Mouse (Mus musculus): ENCODE results near the gene Hspbap1. TPM values are rescaled to one million over a fixed set of nuclear protein-coding genes. Genes with fewer than 3 reads are reported as not detected.

Hspbap1 gene
- polyA plus RNA-seq, 1 experiment from 2014 or later: 14.0 TPM

DNA sequence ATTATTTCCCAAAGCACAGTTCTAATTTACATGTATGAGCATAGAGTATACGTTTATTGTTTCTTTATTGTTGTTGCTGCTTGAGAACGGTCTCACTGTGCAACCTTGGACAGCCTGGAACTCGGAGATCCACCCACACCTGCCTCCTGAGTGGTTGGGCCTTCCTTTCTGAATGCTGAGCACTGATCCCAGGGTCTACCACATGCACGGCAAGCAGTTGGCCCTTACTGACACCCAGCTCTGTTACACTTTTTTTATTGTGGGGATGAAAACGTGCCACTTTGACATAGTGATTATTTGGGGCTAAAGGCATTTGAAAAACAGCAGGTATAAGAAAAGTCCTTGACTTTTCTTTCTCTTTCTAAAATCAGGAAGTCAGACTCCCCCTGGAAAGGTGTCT lies 11.5 kb downstream of the Hspbap1 start:
- WGBS: 86% methylated on average over 5 of the region's 5 CpGs
- Histone ChIP-seq H3K4me2 (ENCODE audit: low read depth, low read length) (no peak overlapping the region), H3K27ac (ENCODE audit: low read depth, low read length) (no peak overlapping the region), H3K9ac (replicated peaks; ENCODE audit: low read depth, low read length) (no peak overlapping the region), H3K4me1 (ENCODE audit: control insufficient read depth, insufficient read depth, low read length) (no peaks in the 10 kb centered on the region), H3K9me3 (ENCODE audit: control insufficient read depth, low read length) (no peaks in the 10 kb centered on the region), H3K36me3 (ENCODE audit: control insufficient read depth, insufficient read depth, low read length) (no peaks in the 10 kb centered on the region), H3K4me3 (ENCODE audit: low read depth, low read length) (no peak overlapping the region), H3K27me3 (ENCODE audit: control insufficient read depth, insufficient read depth, low read length) (no peaks in the 10 kb centered on the region)
- ATAC-seq (ENCODE audit: low read depth): no peak

DNA sequence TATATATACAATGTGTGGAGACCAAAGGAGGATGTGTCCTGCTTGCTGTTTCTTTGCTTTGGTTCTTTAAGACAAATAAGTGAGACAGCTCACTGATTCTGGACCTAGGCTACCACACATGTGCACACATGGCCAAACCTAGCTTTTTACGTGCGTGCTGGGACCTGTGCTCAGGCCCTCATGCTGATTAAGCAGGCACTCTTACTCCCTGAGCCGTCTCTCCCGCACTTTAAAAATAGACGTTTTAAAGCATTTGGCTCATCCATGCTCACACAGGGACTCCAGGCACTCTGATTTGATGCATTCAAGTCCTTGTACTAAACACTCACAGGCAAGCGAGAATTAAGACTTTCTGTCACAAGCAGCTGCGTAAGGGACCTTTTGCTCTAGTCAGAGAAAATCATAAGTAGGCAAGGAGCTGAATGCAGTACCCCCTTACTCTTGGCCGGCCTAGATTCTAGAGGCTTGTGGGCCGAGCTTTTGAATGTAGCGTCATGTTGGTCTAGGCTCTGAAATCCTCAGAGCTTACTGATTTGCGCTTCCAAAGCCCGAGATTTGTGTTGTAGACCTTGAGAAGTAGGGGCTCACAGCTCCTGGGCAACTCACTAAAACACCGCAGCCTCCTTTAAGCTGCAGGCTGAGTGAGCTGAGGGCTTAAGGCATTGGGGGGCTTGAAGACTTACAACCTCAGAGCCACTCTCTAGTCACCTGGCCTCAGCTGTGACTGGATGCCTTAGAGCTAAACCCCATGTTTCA lies 12.5 kb downstream of the Hspbap1 start:
- no peak for ATAC-seq (ENCODE audit: low read depth)
- Histone ChIP-seq H3K27me3 (ENCODE audit: control insufficient read depth, insufficient read depth, low read length) (no peaks in the 10 kb centered on the region), H3K9ac (replicated peaks; ENCODE audit: low read depth, low read length) (no peak overlapping the region), H3K4me3 (ENCODE audit: low read depth, low read length) (no peak overlapping the region), H3K4me2 (ENCODE audit: low read depth, low read length) (no peak overlapping the region), H3K27ac (ENCODE audit: low read depth, low read length) (no peak overlapping the region), H3K9me3 (ENCODE audit: control insufficient read depth, low read length) (no peaks in the 10 kb centered on the region), H3K36me3 (ENCODE audit: control insufficient read depth, insufficient read depth, low read length) (no peaks in the 10 kb centered on the region), H3K4me1 (ENCODE audit: control insufficient read depth, insufficient read depth, low read length) (peaks cover 6% of the 10 kb centered on the region; the same call in 1 of the 2 replicates)
- 86% methylated on average over 13 of the region's 13 CpGs for WGBS

DNA sequence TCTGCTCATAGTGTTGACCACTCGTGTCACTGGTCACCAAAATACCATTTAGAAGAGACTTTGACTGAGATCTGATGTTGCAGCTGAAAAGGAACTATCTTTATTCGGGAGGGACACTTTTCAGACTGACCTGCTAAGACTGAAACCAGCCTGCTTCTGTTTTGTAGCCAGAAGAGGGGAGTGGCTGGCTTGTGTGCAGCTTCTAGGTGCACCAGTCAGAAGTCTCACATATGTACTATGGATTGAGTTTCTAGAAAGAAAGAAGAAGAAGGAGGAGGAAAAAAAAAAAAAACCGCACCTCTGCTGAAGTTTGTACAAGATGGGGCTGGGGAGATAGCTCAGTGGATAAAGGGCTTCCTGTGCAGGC lies 13.0 kb downstream of the Hspbap1 start:
- Histone ChIP-seq H3K4me3 (ENCODE audit: low read depth, low read length) (no peak overlapping the region), H3K4me1 (ENCODE audit: control insufficient read depth, insufficient read depth, low read length) (peaks cover 7% of the 10 kb centered on the region; the same call in 1 of the 2 replicates), H3K36me3 (ENCODE audit: control insufficient read depth, insufficient read depth, low read length) (no peaks in the 10 kb centered on the region), H3K9me3 (ENCODE audit: control insufficient read depth, low read length) (no peaks in the 10 kb centered on the region), H3K27me3 (ENCODE audit: control insufficient read depth, insufficient read depth, low read length) (no peaks in the 10 kb centered on the region), H3K9ac (replicated peaks; ENCODE audit: low read depth, low read length) (no peak overlapping the region), H3K4me2 (ENCODE audit: low read depth, low read length) (no peak overlapping the region), H3K27ac (ENCODE audit: low read depth, low read length) (no peak overlapping the region)
- no peak for ATAC-seq (ENCODE audit: low read depth)
- 95% methylated on average over 3 of the region's 3 CpGs for WGBS

DNA sequence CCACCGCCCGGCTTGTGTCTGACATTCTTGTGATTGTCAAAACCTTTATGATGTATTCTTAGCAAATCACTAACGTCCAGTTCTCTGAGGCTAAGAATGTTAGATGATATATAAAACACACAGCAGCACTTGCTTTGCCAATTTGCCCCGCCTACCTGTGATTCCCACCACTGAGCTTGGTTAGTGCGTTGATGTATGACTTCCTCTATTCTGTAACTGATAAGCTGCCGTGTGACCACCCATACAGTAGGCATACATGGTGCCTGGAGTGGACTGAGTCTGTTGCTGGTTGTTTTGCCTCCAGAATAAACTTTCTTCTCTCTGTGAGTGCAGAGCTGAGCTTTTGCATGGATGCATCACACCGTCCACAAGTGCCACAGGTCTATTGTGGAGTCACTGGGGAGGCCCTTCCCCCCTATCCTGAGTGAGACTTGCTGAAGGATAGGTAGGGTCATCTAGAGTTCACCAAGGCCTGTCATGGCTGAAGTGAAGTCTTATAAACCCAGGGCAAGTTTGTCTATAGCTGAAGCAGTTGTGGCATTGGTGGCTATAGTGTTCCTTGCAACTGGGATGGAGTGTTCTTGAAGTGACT lies 14.1 kb downstream of the Hspbap1 start:
- ATAC-seq (ENCODE audit: low read depth): no peak
- no peak overlapping the region for H3K4me2 ChIP-seq (ENCODE audit: low read depth, low read length)
- no peaks in the 10 kb centered on the region for H3K9me3 ChIP-seq (ENCODE audit: control insufficient read depth, low read length)
- peaks cover 7% of the 10 kb centered on the region; the same call in 1 of the 2 replicates for H3K4me1 ChIP-seq (ENCODE audit: control insufficient read depth, insufficient read depth, low read length)
- 84% methylated on average over 7 of the region's 7 CpGs for WGBS
- no peak overlapping the region for H3K27ac ChIP-seq (ENCODE audit: low read depth, low read length)
- H3K36me3 ChIP-seq (ENCODE audit: control insufficient read depth, insufficient read depth, low read length): no peaks in the 10 kb centered on the region; the same call in 1 of the 2 replicates
- H3K27me3 ChIP-seq (ENCODE audit: control insufficient read depth, insufficient read depth, low read length): no peaks in the 10 kb centered on the region
- no peak overlapping the region for H3K9ac ChIP-seq (replicated peaks; ENCODE audit: low read depth, low read length)
- no peak overlapping the region for H3K4me3 ChIP-seq (ENCODE audit: low read depth, low read length)

DNA sequence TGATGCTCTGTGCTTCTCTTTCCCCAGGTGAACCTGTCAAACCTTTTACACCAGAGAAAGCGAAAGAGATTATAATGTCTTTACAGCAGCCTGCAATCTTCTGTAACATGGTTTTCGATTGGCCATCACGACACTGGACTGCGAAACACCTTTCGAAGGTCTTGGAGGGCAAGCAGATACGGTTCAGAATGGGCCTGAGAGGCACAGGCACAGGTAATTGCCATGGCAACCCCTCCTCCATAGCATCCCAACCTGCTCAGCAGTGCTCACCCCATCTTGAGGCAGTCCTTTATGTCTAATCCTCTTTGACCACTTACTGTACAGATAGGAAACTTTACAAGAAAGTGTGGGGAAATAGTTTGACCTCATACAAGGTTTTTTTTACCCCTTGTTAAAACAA lies 17.0 kb downstream of the Hspbap1 start:
- no peak overlapping the region for H3K9ac ChIP-seq (replicated peaks; ENCODE audit: low read depth, low read length)
- WGBS: 75% methylated on average over 6 of the region's 6 CpGs
- H3K27me3 ChIP-seq (ENCODE audit: control insufficient read depth, insufficient read depth, low read length): no peaks in the 10 kb centered on the region
- peaks cover 6% of the 10 kb centered on the region; the same call in 1 of the 2 replicates for H3K36me3 ChIP-seq (ENCODE audit: control insufficient read depth, insufficient read depth, low read length)
- no peak overlapping the region for H3K4me3 ChIP-seq (ENCODE audit: low read depth, low read length)
- peaks cover 7% of the 10 kb centered on the region; the same call in 1 of the 2 replicates for H3K4me1 ChIP-seq (ENCODE audit: control insufficient read depth, insufficient read depth, low read length)
- no peak overlapping the region for H3K4me2 ChIP-seq (ENCODE audit: low read depth, low read length)
- ATAC-seq (ENCODE audit: low read depth): peak; percentile 63; the same call in 1 of the 2 replicates
- no peaks in the 10 kb centered on the region for H3K9me3 ChIP-seq (ENCODE audit: control insufficient read depth, low read length)
- no peak overlapping the region; the same call in 1 of the 2 replicates for H3K27ac ChIP-seq (ENCODE audit: low read depth, low read length)

DNA sequence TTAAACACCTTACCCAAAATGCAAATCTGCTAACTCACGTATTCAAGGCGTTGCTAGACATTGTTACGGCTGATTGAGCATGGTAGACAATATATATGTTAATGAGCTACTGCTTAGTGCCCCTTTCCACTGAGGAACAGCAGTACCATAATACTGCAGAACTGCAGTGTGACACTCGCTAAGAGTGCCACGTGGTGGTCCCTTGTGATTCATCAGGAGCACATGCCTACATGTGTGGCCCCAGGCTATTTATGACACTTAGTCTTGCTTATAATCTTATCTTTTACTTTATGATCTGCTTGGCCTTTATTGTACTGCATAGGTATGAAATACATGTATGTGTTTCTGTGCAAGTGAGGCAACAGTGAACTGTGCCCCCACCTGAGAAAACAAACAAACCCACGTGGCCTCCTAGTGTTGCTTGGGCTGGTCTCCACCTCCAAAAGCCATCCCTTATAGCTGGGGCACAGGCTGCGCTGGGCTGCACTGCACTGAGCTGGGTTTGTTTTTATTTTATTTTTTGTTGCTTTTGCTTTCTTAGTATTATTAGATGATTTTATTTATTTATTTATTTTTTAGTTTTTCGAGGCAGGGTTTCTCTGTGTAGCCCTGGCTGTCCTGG lies 17.5 kb downstream of the Hspbap1 start:
- Histone ChIP-seq H3K4me3 (ENCODE audit: low read depth, low read length) (no peak overlapping the region), H3K9me3 (ENCODE audit: control insufficient read depth, low read length) (no peaks in the 10 kb centered on the region), H3K4me1 (ENCODE audit: control insufficient read depth, insufficient read depth, low read length) (peaks cover 7% of the 10 kb centered on the region; the same call in 1 of the 2 replicates), H3K9ac (replicated peaks; ENCODE audit: low read depth, low read length) (no peak overlapping the region), H3K4me2 (ENCODE audit: low read depth, low read length) (no peak overlapping the region), H3K27ac (ENCODE audit: low read depth, low read length) (no peak overlapping the region), H3K36me3 (ENCODE audit: control insufficient read depth, insufficient read depth, low read length) (peaks cover 6% of the 10 kb centered on the region; the same call in 1 of the 2 replicates), H3K27me3 (ENCODE audit: control insufficient read depth, insufficient read depth, low read length) (no peaks in the 10 kb centered on the region)
- peak; percentile 79 for ATAC-seq (ENCODE audit: low read depth)
- 45% methylated on average over 8 of the region's 8 CpGs for WGBS

DNA sequence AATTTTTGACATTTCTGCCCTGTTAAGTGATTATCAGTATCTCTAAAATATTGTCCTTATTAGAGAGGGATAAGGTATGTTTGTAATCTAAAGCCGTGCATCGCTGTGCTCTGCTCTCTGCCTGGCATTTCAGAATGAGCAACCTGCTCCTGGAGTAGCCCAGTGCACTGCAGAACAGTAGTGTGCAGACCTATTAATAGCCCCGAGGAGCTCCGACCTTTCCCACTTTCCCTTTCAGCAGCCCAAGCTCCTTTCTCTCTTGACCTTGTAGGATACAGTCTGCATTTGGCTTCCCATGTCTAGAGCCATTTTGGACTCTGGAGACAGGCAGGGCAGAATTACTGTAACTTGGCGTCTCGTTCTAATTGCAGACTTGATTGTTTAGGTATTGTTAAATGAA lies 18.2 kb downstream of the Hspbap1 start:
- no peak overlapping the region for H3K9ac ChIP-seq (replicated peaks; ENCODE audit: low read depth, low read length)
- WGBS: 90% methylated on average over 6 of the region's 6 CpGs

DNA sequence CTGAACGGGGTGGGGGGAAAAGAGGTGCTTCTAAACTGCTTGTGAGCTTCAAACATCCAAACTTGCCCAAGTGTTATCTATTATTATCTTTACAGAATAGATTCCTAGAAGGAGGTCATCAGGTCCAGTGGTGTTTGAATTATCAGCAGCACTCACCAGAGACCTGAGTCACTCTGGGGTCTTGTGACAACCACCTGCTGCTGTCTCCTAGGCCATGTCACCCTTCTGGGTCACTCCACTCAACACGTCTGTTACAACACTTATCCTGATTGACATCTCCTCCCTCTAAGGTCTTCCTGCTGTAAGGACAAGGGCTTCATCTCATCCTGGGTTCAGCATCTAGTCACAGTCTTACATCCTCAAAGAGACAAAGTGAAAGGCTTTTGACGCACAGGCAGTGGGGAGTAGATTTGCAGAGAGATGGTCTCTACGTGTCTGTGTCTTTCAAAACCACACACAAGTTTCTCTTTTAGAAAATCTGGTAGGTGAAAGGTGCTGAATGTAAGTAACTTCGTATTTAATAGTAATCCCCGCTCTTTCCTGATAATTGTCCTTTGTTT lies 21.9 kb downstream of the Hspbap1 start:
- ATAC-seq (ENCODE audit: low read depth): no peak
- Histone ChIP-seq H3K36me3 (ENCODE audit: control insufficient read depth, insufficient read depth, low read length) (peaks cover 6% of the 10 kb centered on the region; the same call in 1 of the 2 replicates), H3K9me3 (ENCODE audit: control insufficient read depth, low read length) (no peaks in the 10 kb centered on the region), H3K9ac (replicated peaks; ENCODE audit: low read depth, low read length) (no peak overlapping the region), H3K27me3 (ENCODE audit: control insufficient read depth, insufficient read depth, low read length) (no peaks in the 10 kb centered on the region), H3K4me2 (ENCODE audit: low read depth, low read length) (no peak overlapping the region), H3K4me1 (ENCODE audit: control insufficient read depth, insufficient read depth, low read length) (peaks cover 7% of the 10 kb centered on the region; the same call in 1 of the 2 replicates), H3K4me3 (ENCODE audit: low read depth, low read length) (no peak overlapping the region), H3K27ac (ENCODE audit: low read depth, low read length) (no peak overlapping the region)
- WGBS: 92% methylated on average over 6 of the region's 6 CpGs

More for the DNA sequence above, 18.2 kb downstream of the Hspbap1 start:
- H3K4me1 ChIP-seq (ENCODE audit: control insufficient read depth, insufficient read depth, low read length): peaks cover 7% of the 10 kb centered on the region; the same call in 1 of the 2 replicates
- H3K4me3 ChIP-seq (ENCODE audit: low read depth, low read length): no peak overlapping the region
- H3K36me3 ChIP-seq (ENCODE audit: control insufficient read depth, insufficient read depth, low read length): peaks cover 6% of the 10 kb centered on the region; the same call in 1 of the 2 replicates
- H3K4me2 ChIP-seq (ENCODE audit: low read depth, low read length): no peak overlapping the region
- ATAC-seq (ENCODE audit: low read depth): no peak
- no peaks in the 10 kb centered on the region for H3K9me3 ChIP-seq (ENCODE audit: control insufficient read depth, low read length)
- no peaks in the 10 kb centered on the region for H3K27me3 ChIP-seq (ENCODE audit: control insufficient read depth, insufficient read depth, low read length)
- no peak overlapping the region for H3K27ac ChIP-seq (ENCODE audit: low read depth, low read length)
